Mouse (Mus musculus) E14TG2a.4 (cell line): Measurements from ENCODE around the gene Selenot.

ENCODE experiments used
- CTCF ChIP-seq: conservative IDR thresholded peaks from 2 replicates; pipeline ENCODE4 v1.5.1; 2014; ENCODE audit warnings: low read length
- NANOG ChIP-seq: IDR thresholded peaks from 2 replicates; pipeline ENCODE4 v1.6.1; 2014; ENCODE audit warnings: borderline replicate concordance, low read length, mixed read lengths
- POU5F1 ChIP-seq: IDR thresholded peaks from 2 replicates; pipeline ENCODE4 v1.6.1; 2014; ENCODE audit warnings: low read length, borderline replicate concordance

GRCm38 (mm10) chr3:58621066-58621465 is 44.6 kb downstream of the Selenot start:
- TF ChIP-seq CTCF: no peak
- no peak for TF ChIP-seq POU5F1
- no peak for TF ChIP-seq NANOG
